Mouse (Mus musculus) brain, embryonic 18.5 days (tissue): Measurements from ENCODE around the gene Mcf2l.

Source experiments
- DNase-seq: peaks from one replicate; pipeline ENCODE4 v3.0.0-alpha.2; 2012; ENCODE audit warnings: low read depth, low spot score

Mcf2l gene

GRCm38 (mm10) chr8:12951051-12951630, 77.5 kb downstream of the Mcf2l start:
- no peak for DNase-seq

GRCm38 (mm10) chr8:12952699-12953098, 79.1 kb downstream of the Mcf2l start:
- no peak for DNase-seq

- no peak for DNase-seq
Observed at GRCm38 (mm10) chr8:12955362-12955879, 81.8 kb downstream of the Mcf2l start.

DNA sequence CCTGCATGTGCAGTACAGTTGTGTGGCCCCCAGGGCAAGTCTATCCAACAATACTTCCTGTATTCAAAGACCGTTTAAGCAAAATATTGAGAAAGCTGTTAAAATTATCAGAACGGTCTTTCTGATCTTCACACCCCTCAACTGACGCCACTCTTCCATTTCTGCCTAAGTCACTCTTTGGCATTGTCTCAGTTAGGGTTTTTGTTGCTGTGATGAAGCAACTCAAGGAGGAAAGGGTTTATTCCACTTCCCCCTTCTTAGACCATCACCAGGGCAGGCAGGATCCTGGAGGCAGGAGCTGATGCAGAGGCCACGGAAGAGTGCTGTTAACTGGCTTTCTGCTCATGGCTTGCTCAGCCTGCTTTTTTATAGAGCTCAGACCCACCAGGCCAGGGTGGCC, 82.3 kb downstream of the Mcf2l start:
- DNase-seq, result no peak

DNA sequence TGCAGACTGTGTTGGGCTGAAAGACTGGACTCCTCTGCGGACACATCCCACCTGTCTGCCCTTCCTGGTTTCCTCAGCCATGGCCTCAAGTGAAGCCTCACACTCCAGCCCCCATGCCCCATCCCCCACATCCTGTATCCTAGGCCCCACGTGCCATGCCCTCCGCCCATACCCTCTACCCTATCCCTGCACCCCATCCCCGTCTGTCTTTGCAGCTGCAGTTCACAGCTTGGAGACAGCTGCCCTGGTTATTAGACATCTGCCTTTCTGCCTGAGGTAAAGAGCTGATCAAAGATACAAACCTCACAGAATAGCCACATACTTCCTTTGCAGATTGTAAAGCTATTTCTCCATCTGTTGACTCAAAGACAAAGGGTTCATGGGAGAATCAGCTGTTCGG, 83.3 kb downstream of the Mcf2l start:
- no peak for DNase-seq

DNA sequence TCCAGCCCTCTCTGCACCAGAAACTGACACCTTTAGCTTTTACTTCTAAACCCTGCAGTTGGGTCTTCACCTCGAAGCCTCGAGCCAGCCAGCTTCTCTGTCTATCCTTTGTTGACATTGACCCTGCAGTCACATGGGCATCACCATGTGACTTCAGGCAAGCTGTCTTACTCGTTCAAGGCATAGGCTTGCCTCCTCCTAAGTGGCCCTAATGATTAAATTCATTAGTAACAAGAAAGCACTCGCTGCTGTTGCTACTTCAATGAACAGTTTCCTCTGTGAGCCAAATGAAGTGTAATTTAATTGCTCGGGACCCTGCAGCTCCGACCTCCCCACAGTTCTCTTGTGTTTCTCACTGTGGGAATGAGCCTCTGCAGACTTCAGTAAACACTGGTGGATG, 83.8 kb downstream of the Mcf2l start:
- no peak for DNase-seq

GRCm38 (mm10) chr8:12960609-12961008, 87.0 kb downstream of the Mcf2l start:
- no peak for DNase-seq

DNA sequence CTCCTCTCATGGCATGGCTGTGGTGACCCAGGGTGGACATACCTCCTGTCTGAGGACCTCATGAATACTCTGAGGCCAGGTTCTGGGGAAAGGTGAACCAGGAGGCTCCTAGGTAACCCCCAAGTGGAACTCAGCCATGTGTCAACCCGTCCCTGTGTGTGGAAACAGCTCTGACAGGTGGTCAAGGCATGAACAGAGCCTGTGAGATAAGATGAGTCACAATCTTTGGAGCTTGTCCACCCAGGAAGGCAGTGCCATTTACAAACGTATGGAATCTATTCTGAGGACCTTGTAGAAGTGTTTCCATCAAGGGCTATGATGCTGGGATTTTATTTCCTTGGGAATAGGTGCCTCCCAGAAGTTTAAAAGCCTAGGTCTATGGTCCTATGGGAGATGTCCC, 87.6 kb downstream of the Mcf2l start:
- no peak for DNase-seq

GRCm38 (mm10) chr8:12961821-12962534, 88.4 kb downstream of the Mcf2l start:
- no peak for DNase-seq

DNA sequence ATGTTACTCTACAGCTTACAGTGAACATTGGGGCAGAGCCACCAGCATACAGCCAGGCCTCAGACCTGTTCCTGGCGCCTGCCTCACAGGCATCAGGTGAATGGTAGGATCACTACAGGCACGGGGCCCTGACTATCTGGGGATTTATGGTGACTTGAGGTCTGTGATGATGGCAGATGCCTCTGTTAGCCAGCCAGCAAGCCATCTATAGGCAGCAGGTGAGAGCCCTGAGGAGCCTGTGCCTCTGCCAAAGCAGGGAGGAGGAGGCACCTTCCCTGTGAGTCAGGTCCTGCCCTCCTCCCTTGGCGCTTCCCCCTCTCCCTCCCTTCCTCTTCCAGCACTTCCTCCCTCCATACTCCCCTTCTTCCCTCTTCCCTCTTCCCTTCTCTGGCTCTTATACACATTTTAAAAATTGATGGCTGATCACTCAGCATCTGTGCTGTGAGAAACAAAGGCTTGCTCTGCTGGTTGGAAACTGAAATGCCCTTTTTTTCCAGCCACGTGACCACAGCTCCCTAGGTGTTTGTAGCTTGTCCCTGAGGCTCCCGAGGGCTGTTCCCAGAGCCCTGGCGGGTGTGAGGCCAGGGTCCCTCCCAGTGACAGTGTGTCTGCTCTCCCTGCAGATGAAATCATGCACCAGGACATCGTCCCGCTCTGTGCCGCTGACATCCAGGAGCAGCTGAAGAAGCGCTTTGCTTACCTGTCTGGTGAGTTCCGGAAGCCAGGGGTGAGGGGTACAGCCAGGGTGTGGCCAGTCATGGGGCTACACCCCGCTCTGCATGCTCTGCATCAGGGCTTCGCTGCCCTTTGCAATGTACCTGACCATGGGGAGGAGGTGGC, 89.2 kb downstream of the Mcf2l start:
- DNase-seq, result no peak

DNA sequence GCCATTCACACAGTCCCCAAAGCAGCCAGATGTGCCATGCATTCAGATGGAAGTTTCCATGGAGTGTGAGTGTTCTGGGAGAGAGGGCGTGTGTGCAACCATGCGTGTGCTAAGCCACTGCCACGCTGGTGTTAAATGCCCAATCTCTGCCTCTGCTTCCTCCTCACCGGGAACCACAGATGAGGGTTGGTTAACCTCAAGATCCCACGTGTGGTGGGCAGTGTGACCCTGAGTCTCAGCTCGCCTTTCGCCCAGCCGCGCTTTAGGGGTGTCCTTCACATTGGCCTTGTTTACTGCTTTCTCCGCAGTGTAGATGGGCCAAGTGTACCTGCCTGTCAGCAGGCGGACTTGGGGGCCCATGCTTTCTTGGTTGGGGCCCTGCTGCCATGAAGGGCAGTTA, 102.7 kb downstream of the Mcf2l start:
- no peak for DNase-seq

- no peak for DNase-seq
Observed at GRCm38 (mm10) chr8:12976723-12977122, 103.1 kb downstream of the Mcf2l start.

DNA sequence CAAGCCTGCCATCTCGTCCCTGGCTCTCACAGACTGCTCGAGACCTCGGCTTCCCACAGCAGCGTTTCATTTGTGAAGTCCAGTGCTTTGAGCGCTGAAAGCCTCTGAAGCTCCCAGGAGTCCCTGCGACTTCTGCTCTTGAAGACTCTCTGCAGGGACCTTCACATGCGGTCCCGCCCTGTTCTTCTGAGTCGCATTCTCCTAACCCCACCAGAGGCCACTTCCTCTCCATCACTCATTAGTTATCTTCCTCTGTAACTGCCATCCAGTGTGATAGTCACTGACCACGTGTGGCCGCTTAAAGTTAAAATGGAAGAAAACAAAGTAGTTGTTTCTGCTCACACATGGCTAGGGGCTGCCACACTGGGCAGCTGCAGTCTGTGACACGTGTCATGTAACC, 103.7 kb downstream of the Mcf2l start:
- no peak for DNase-seq

- DNase-seq, result no peak
Observed at GRCm38 (mm10) chr8:12978308-12978707, 104.7 kb downstream of the Mcf2l start.

- DNase-seq, result no peak
Observed at GRCm38 (mm10) chr8:12978726-12979125, 105.1 kb downstream of the Mcf2l start.

GRCm38 (mm10) chr8:12983681-12984467, 110.3 kb downstream of the Mcf2l start:
- peak; percentile 8 for DNase-seq

- DNase-seq, result no peak
Observed at GRCm38 (mm10) chr8:12984601-12985243, 111.1 kb downstream of the Mcf2l start.

DNA sequence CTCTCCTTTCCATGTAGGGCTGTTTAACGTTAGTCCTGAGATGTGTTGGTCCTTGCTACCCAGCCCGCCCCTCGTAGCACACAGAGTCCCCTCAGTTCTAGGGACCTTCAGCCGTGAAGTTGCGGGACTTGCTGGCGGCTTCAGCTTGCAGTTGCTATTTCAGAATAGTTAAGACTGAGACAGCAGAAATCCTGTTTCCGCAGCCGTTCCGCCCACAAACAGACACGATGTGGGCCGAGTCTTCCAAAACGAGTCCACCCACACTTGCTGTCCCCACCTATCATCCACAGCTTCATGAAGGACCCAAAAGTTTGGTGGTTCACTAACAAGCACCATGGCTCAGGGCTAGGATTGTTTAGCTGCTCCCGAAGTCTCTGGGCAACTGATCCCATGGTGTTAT, 111.7 kb downstream of the Mcf2l start:
- DNase-seq, result no peak

DNA sequence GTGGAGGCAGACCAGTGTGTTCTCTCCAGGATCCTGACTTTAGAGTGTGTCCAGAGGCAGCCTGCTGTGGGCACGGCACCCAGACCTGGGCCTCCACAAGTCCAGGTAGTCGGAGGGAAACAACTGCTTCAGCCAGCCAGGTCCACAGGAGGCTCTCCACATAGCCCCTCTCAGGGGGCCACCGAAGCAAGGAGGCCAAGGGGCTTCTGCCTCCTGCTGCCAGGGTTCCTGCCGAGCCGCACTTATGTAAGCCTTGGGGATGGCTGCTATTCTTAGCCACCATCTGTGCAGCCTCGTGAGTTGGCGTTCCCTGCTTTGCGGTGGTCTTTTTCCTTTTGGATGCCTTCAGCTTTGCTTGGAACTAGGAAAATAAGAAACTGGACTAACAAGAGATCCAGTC, 114.0 kb downstream of the Mcf2l start:
- DNase-seq, result no peak

DNA sequence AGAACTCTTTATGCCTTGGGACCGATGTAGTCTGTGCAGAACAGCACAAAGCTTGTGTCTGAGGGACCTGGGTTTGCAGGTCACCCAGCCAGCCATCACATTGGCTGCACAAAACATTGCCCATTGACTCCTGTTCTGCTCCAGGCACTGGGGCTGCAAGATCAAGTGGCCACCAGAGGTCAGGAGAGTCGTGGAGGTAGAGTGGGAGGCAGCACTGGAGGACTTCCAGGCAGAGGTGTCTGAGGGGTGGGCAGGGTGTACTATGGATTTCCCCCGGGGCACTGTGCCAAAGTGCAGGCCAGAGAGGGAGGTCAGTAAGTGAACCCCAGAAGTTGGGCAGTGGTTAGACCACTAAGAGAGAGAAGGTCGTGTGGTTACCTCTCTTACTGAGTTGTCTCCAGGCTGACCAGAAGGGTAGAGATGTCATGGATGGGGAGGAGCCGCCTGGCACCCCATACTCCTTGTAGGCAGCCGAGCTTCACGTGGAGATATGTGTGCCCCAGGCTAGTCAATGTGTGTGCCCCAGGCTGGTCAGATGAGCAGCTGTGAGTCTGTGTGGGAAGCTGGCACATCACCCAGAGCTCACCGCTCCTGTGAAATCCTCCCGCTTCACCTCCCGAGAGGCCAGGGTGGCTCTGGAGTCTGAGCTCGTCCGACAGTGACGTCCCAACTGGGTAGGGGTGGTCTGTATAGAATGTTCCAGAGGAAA, 115.3 kb downstream of the Mcf2l start:
- DNase-seq, result no peak

DNA sequence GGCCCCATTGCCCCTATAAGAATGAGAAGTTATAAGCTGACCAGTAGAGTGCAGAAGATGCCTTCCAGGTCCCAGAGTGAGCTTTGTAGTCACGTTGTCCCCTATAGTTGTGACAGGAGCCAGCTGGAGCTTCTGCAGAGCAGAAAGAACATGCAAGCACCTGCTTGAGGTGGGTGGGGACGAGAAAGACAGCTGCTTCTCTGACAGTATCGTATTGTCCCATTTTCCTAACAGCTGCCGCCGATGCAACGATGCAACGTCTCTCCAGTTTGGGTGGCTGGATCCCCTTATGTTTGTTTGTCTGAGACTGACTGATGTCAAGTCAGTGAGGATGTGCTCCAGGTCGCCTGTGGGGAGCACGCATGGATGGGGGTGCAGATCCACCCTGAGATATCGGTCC, 117.8 kb downstream of the Mcf2l start:
- DNase-seq, result no peak
